In the genomic region with DNA sequence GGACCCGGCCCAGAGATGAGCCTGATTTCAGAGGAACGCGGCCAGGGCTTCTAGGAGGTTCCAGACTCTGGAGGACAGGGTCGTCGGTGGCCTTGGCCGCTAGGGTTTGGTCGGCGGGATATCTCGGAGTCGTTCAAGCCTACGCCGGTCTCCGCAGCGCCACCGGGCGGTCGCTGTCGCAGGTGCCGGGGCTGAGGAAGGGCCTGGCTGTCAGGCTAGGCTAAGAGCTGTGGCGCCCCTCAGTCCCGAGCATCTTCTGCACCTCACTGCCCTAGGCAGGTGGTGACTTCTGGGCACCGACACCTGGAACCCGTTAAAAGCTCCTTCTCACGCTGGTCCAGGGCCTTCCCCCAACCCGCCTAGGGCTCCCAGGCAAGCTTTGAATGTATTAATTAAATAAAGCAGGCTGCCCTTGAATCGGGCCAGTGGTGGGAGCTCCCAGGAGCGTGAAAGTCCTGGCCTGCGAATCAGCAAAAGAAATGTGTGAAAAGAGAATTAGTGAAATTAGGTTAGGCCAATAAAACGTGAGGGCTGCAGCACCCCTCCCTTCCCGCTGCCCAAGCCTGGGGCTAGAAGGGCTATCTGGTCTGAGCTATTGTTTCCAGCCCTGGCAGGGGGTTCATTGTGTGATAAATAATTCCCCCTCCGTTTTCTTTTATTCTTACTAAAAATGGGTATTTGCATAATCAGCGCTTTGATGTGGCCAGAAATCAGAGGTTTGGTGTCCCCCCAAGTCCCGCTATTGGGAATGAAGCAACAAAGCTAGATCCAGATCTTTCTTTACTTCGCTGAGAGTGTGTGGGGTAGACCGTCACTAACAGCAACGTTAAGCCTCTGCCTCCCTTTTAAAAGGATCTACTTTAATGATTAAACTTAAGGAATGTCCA, we compare ENCODE assay signal across 10 mouse cellular contexts. TPM values are rescaled to one million over a fixed set of nuclear protein-coding genes. Genes with fewer than 3 reads are reported as not detected.
DNase-seq lines count a peak whose midpoint lies in the region; ATAC-seq and TF ChIP-seq lines count a peak whose summit lies in the region.
"Had no signal": no experiment of that assay in that cellular context is flagged by ENCODE, and none has a peak within 500 bp of the region (broad histone marks: within the 10 kb centered on the region; RNA-seq: fewer than 3 reads in every experiment).

No protein-coding gene starts in this region.

- no peak for TF ChIP-seq CTCF in kidney, adult 2 months (conservative IDR thresholded peaks at IDR 0.05; ENCODE audit: insufficient read depth, insufficient read length, low read depth, low read length)

- H3K27ac ChIP-seq in forebrain, embryonic 14.5 days (ENCODE audit: low read depth, low read length) = peak overlapping the region; percentile 84
- no peak overlapping the region for H3K27ac ChIP-seq in kidney, adult 2 months (ENCODE audit: insufficient read depth, low read depth, low read length)
- H3K27ac ChIP-seq: stomach, embryonic 15.5 days had no signal

- peak overlapping the region; percentile 45; the same call in 1 of the 2 replicates for H3K9ac ChIP-seq in forebrain, embryonic 14.5 days (ENCODE audit: low read length)
- H3K9ac ChIP-seq: stomach, embryonic 15.5 days had no signal

- ATAC-seq in forebrain, embryonic 14.5 days = peak; percentile 81

- H3K9me3 ChIP-seq in forebrain, embryonic 14.5 days (replicated peaks; ENCODE audit: control insufficient read depth, low read length) = no peaks in the 10 kb centered on the region
- H3K9me3 ChIP-seq: G1E; stomach, embryonic 15.5 days had no signal

- TF ChIP-seq POLR2A in kidney, adult 2 months (IDR thresholded peaks at IDR 0.05; ENCODE audit: low read depth, low read length) = no peak

- peaks cover 29% of the 10 kb centered on the region for H3K4me1 ChIP-seq in forebrain, embryonic 14.5 days (ENCODE audit: control insufficient read depth, insufficient read depth, low read length)
- H3K4me1 ChIP-seq in kidney, adult 2 months (ENCODE audit: control insufficient read depth, insufficient read depth, low read length) = no peaks in the 10 kb centered on the region; the same call in 1 of the 2 replicates

- WGBS in forebrain, embryonic 14.5 days = under 1% methylated on average over 36 of the region's 36 CpGs
- 3% methylated on average over 36 of the region's 36 CpGs for WGBS in kidney, adult 2 months

- H3K36me3 ChIP-seq in forebrain, embryonic 14.5 days (ENCODE audit: control insufficient read depth, insufficient read depth, low read length) = no peaks in the 10 kb centered on the region
- H3K36me3 ChIP-seq in kidney, adult 2 months (ENCODE audit: control insufficient read depth, insufficient read depth, low read length) = no peaks in the 10 kb centered on the region
- H3K36me3 ChIP-seq: G1E; stomach, embryonic 15.5 days had no signal

- H3K4me2 ChIP-seq in forebrain, embryonic 14.5 days (ENCODE audit: low read length) = peak overlapping the region; percentile 43
- H3K4me2 ChIP-seq: stomach, embryonic 15.5 days had no signal

- 0 out of 2 replicates have a peak overlapping the region, but pooled peaks have one; percentile 8 for H3K4me3 ChIP-seq in forebrain, embryonic 14.5 days (ENCODE audit: low read depth, low read length)
- H3K4me3 ChIP-seq in kidney, adult 2 months (ENCODE audit: insufficient read depth, low read depth, low read length) = no peak overlapping the region
- H3K4me3 ChIP-seq: stomach, embryonic 15.5 days had no signal

- peak; percentile 84 for DNase-seq in heart, adult 11 months
- no peak for DNase-seq in heart, adult 9 months (ENCODE audit: low spot score in 2 of 2)
- peak; percentile 72 for DNase-seq in R1 (ENCODE audit: low read depth, low spot score)
- peak; percentile 81 for DNase-seq in forebrain, embryonic 14.5 days (ENCODE audit: low spot score)
- DNase-seq in kidney, adult 2 months = peak; percentile 18
- DNase-seq in mesoderm, embryonic 11.5 days (ENCODE audit: low read depth, low spot score) = peak; percentile 86
- peak; percentile 58 for DNase-seq in thymus, postnatal 14 days
- DNase-seq in urinary bladder, postnatal 25 days (ENCODE audit: low spot score) = no peak

- peaks cover 41% of the 10 kb centered on the region for H3K27me3 ChIP-seq in forebrain, embryonic 14.5 days (replicated peaks; ENCODE audit: control insufficient read depth, insufficient read depth, low read length)
- H3K27me3 ChIP-seq in kidney, adult 2 months (replicated peaks; ENCODE audit: control insufficient read depth, insufficient read depth, low read length) = no peaks in the 10 kb centered on the region

RNA-seq across cellular contexts. Expression of a gene that starts 7.2 kb away (rescaled TPM):
- 80.6 and 88.7 TPM in 2 replicates for polyA plus RNA-seq in forebrain, embryonic 14.5 days (2014; fragmentation: Nextera tagmentation; extraction: Ambion mirVana)
- not detected in 2 replicates for polyA plus RNA-seq in kidney, adult 2 months (2012; rRNA removed)
- polyA plus RNA-seq: G1E had no signal

Comparison
In these comparisons a context has a peak if more than half of its experiments do, and no peak if none do; other contexts are left out.
1. DNase-seq: peak in heart, adult 11 months (single experiment), R1 (single experiment), forebrain, embryonic 14.5 days (single experiment), kidney, adult 2 months (single experiment), mesoderm, embryonic 11.5 days (single experiment) and thymus, postnatal 14 days (single experiment); none in heart, adult 9 months (0 of 2) and urinary bladder, postnatal 25 days (single experiment).
2. RNA of a gene that starts 7.2 kb away (polyA plus RNA-seq): 80.6 to 88.7 TPM in forebrain, embryonic 14.5 days; not detected in kidney, adult 2 months; every median in the first group is over 10 times any median in the second.